9 mouse cellular contexts compared by ENCODE assay signal in genomic region chr11:96345220-96345892, GRCm38 (mm10). TPM values are rescaled to one million over a fixed set of nuclear protein-coding genes. Genes with fewer than 3 reads are reported as not detected.
DNase-seq lines count a peak whose midpoint lies in the region; ATAC-seq lines count a peak whose summit lies in the region.
"Had no signal": no experiment of that assay in that cellular context is flagged by ENCODE, and none has a peak within 500 bp of the region (broad histone marks: within the 10 kb centered on the region; RNA-seq: fewer than 3 reads in every experiment).

No protein-coding gene starts in this region.

- no peak for ATAC-seq in midbrain, embryonic 15.5 days (replicated peaks)
- ATAC-seq in stomach, embryonic 15.5 days (ENCODE audit: insufficient read depth, low FRiP score, low read depth) = no peak

- peaks cover 9% of the 10 kb centered on the region; the same call in 1 of the 2 replicates for H3K4me1 ChIP-seq in midbrain, embryonic 15.5 days
- H3K4me1 ChIP-seq in midbrain, embryonic 10.5 days = peaks cover 19% of the 10 kb centered on the region
- H3K4me1 ChIP-seq in stomach, embryonic 15.5 days = peaks cover 37% of the 10 kb centered on the region

- WGBS in midbrain, embryonic 15.5 days = under 1% methylated on average over 56 of the region's 56 CpGs
- 1% methylated on average over 45 of the region's 56 CpGs for WGBS in midbrain, embryonic 10.5 days
- 4% methylated on average over 42 of the region's 56 CpGs for WGBS in stomach, embryonic 15.5 days

- peak overlapping the region; percentile 18; the same call in 1 of the 2 replicates for H3K4me2 ChIP-seq in midbrain, embryonic 15.5 days
- peak overlapping the region; percentile 65 for H3K4me2 ChIP-seq in stomach, embryonic 15.5 days

- H3K36me3 ChIP-seq in midbrain, embryonic 15.5 days (replicated peaks) = no peaks in the 10 kb centered on the region
- H3K36me3 ChIP-seq in midbrain, embryonic 10.5 days = no peaks in the 10 kb centered on the region
- no peaks in the 10 kb centered on the region for H3K36me3 ChIP-seq in stomach, embryonic 15.5 days

- H3K9me3 ChIP-seq in midbrain, embryonic 15.5 days = no peaks in the 10 kb centered on the region
- no peaks in the 10 kb centered on the region for H3K9me3 ChIP-seq in midbrain, embryonic 10.5 days (replicated peaks)
- no peaks in the 10 kb centered on the region for H3K9me3 ChIP-seq in stomach, embryonic 15.5 days

- no peak overlapping the region for H3K4me3 ChIP-seq in midbrain, embryonic 15.5 days
- no peak overlapping the region for H3K4me3 ChIP-seq in midbrain, embryonic 10.5 days
- peak overlapping the region; percentile 32 for H3K4me3 ChIP-seq in stomach, embryonic 15.5 days (replicated peaks)

- DNase-seq in embryo, embryonic 9.5 days (ENCODE audit: extremely low spot score) = peak; percentile 55
- no peak for DNase-seq in embryo, embryonic 10.5 days (ENCODE audit: low spot score)
- DNase-seq in midbrain, embryonic 10.5 days (ENCODE audit: low spot score) = no peak
- peak; percentile 69 to 80 for DNase-seq in kidney, postnatal 4 days
- DNase-seq in adipocyte (ENCODE audit: low spot score) = no peak
- no peak for DNase-seq in layer of hippocampus, adult 8-10 months (ENCODE audit: low spot score in 2 of 2)
- DNase-seq: gastrocnemius, postnatal 36 days had no signal

- no peak overlapping the region for H3K9ac ChIP-seq in midbrain, embryonic 15.5 days
- peak overlapping the region; percentile 29; the same call in 1 of the 2 replicates for H3K9ac ChIP-seq in stomach, embryonic 15.5 days

- peaks cover 94% of the 10 kb centered on the region for H3K27me3 ChIP-seq in midbrain, embryonic 15.5 days (replicated peaks)
- H3K27me3 ChIP-seq in midbrain, embryonic 10.5 days (ENCODE audit: low read depth, poor library complexity, severe bottlenecking) = peaks cover 100% of the 10 kb centered on the region
- H3K27me3 ChIP-seq in stomach, embryonic 15.5 days (replicated peaks) = peaks cover 27% of the 10 kb centered on the region

- no peak overlapping the region for H3K27ac ChIP-seq in midbrain, embryonic 15.5 days
- no peak overlapping the region for H3K27ac ChIP-seq in midbrain, embryonic 10.5 days (replicated peaks)
- peak overlapping the region; percentile 94 for H3K27ac ChIP-seq in stomach, embryonic 15.5 days

RNA-seq across cellular contexts. Expression of gene Hoxb2, which starts 5.0 kb away (rescaled TPM):
- polyA plus RNA-seq in midbrain, embryonic 15.5 days (2015; fragmentation: Nextera tagmentation; extraction: Ambion mirVana) = 0.17 and 0.32 TPM in 2 replicates
- polyA plus RNA-seq in midbrain, embryonic 10.5 days (2016; fragmentation: Nextera tagmentation; extraction: Ambion mirVana) = 0.10 TPM in 1 of 2 replicates, not detected in the other
- 20.3 and 21.0 TPM in 2 replicates for polyA plus RNA-seq in stomach, embryonic 15.5 days (2015; fragmentation: Nextera tagmentation; extraction: Ambion mirVana)
- not detected for total RNA-seq in layer of hippocampus, adult 8-10 months (2022)

RNA-seq across cellular contexts. Expression of gene Hoxb1, which starts 20.2 kb away (rescaled TPM):
- polyA plus RNA-seq in midbrain, embryonic 15.5 days (2015; fragmentation: Nextera tagmentation; extraction: Ambion mirVana) = not detected in 2 replicates
- 0.15 TPM in 1 of 2 replicates, not detected in the other for polyA plus RNA-seq in midbrain, embryonic 10.5 days (2016; fragmentation: Nextera tagmentation; extraction: Ambion mirVana)
- 0.10 TPM in 1 of 2 replicates, not detected in the other for polyA plus RNA-seq in stomach, embryonic 15.5 days (2015; fragmentation: Nextera tagmentation; extraction: Ambion mirVana)
- not detected for total RNA-seq in layer of hippocampus, adult 8-10 months (2022)
- total RNA-seq: gastrocnemius, postnatal 36 days had no signal

RNA-seq across cellular contexts. Expression of gene Hoxb3, which starts 22.2 kb away (rescaled TPM):
- 0.15 TPM in 1 of 2 replicates, not detected in the other for polyA plus RNA-seq in midbrain, embryonic 15.5 days (2015; fragmentation: Nextera tagmentation; extraction: Ambion mirVana)
- polyA plus RNA-seq in midbrain, embryonic 10.5 days (2016; fragmentation: Nextera tagmentation; extraction: Ambion mirVana) = not detected in 2 replicates
- polyA plus RNA-seq in stomach, embryonic 15.5 days (2015; fragmentation: Nextera tagmentation; extraction: Ambion mirVana) = 2.5 and 2.7 TPM in 2 replicates
- total RNA-seq in layer of hippocampus, adult 8-10 months (2022) = not detected

RNA-seq across cellular contexts. Expression of gene Hoxb4, which starts 27.3 kb away (rescaled TPM):
- not detected in 2 replicates for polyA plus RNA-seq in midbrain, embryonic 15.5 days (2015; fragmentation: Nextera tagmentation; extraction: Ambion mirVana)
- not detected in 2 replicates for polyA plus RNA-seq in midbrain, embryonic 10.5 days (2016; fragmentation: Nextera tagmentation; extraction: Ambion mirVana)
- 3.4 and 3.6 TPM in 2 replicates for polyA plus RNA-seq in stomach, embryonic 15.5 days (2015; fragmentation: Nextera tagmentation; extraction: Ambion mirVana)
- total RNA-seq in layer of hippocampus, adult 8-10 months (2022) = under 1 TPM in 1 of 4 experiments, not detected in 3; 0.13 TPM

RNA-seq across cellular contexts. Expression of gene Hoxb5, which starts 42.2 kb away (rescaled TPM):
- polyA plus RNA-seq in midbrain, embryonic 15.5 days (2015; fragmentation: Nextera tagmentation; extraction: Ambion mirVana) = 0.09 and 0.70 TPM in 2 replicates
- polyA plus RNA-seq in midbrain, embryonic 10.5 days (2016; fragmentation: Nextera tagmentation; extraction: Ambion mirVana) = not detected in 2 replicates
- 17.6 and 17.9 TPM in 2 replicates for polyA plus RNA-seq in stomach, embryonic 15.5 days (2015; fragmentation: Nextera tagmentation; extraction: Ambion mirVana)
- not detected for total RNA-seq in layer of hippocampus, adult 8-10 months (2022)

Comparison
In these comparisons a context has a peak if more than half of its experiments do, and no peak if none do; other contexts are left out.
1. DNase-seq: peak in embryo, embryonic 9.5 days (single experiment) and kidney, postnatal 4 days (2 of 2); none in embryo, embryonic 10.5 days (single experiment), midbrain, embryonic 10.5 days (single experiment), adipocyte (single experiment) and layer of hippocampus, adult 8-10 months (0 of 2).
2. RNA of gene Hoxb2, which starts 5.0 kb away (polyA plus RNA-seq): 20.3 to 21.0 TPM in stomach, embryonic 15.5 days; 0.17 to 0.32 TPM in midbrain, embryonic 15.5 days and 0.10 TPM in midbrain, embryonic 10.5 days; every median in the first group is over 10 times any median in the second.